Mouse (Mus musculus): Measurements from ENCODE around the gene Commd7. TPM values are rescaled to one million over a fixed set of nuclear protein-coding genes. Genes with fewer than 3 reads are reported as not detected.
"Not testable (repeated sequence)": the region's sequence is repeated elsewhere in the genome, so short reads cannot be mapped to it uniquely, and the experiment has no call there.

The Commd7 gene
- total RNA-seq (2014; rRNA removed) = 24.7 and 27.9 TPM in 2 replicates
- polyA plus RNA-seq (2015; fragmentation: Nextera tagmentation; extraction: Ambion mirVana) = 103 TPM in 2 replicates

- TF ChIP-seq CTCF (IDR thresholded peaks at IDR 0.05) = no peak
- peak; percentile 81 for ATAC-seq (ENCODE audit: low FRiP score)
- DNase-seq (ENCODE audit: low spot score) = peak; percentile 84
- Histone ChIP-seq H3K9me3 (ENCODE audit: low read length) (no peaks in the 10 kb centered on the region), H3K4me3 (ENCODE audit: low read depth, low read length) (peak within 1 kb of the TSS; percentile 86), H3K4me1 (ENCODE audit: insufficient read depth, low read length) (peaks cover 4% of the 10 kb centered on the region; the same call in 1 of the 2 replicates), H3K4me2 (ENCODE audit: low read depth, low read length, poor library complexity, severe bottlenecking) (peak within 1 kb of the TSS; percentile 64), H3K9ac (replicated peaks; ENCODE audit: low read length, poor library complexity, severe bottlenecking) (peak within 1 kb of the TSS; percentile 87), H3K27me3 (ENCODE audit: insufficient read depth, low read length) (no peaks in the 10 kb centered on the region), H3K27ac (ENCODE audit: low read depth, low read length) (peak within 1 kb of the TSS; percentile 91), H3K36me3 (ENCODE audit: insufficient read depth, low read length) (peaks cover 12% of the 10 kb centered on the region)
- WGBS = 5% methylated on average over 53 of the region's 53 CpGs
These were observed at the start of gene Commd7 for GRCm38 (mm10) chr2:153631976-153632870. TSS of gene Commd7 (minus strand) at chr2:153632781.

- TF ChIP-seq CTCF (IDR thresholded peaks at IDR 0.05) = no peak
- no peak overlapping the region for H3K4me2 ChIP-seq (ENCODE audit: low read depth, low read length, poor library complexity, severe bottlenecking)
- ATAC-seq (ENCODE audit: low FRiP score) (no peak), DNase-seq (ENCODE audit: low spot score) (no peak)
- WGBS = 83% methylated on average over 1 of the region's 1 CpGs
- H3K27me3 ChIP-seq (ENCODE audit: insufficient read depth, low read length) = no peaks in the 10 kb centered on the region
- no peaks in the 10 kb centered on the region for H3K9me3 ChIP-seq (ENCODE audit: low read length)
- H3K36me3 ChIP-seq (ENCODE audit: insufficient read depth, low read length) = no peaks in the 10 kb centered on the region; the same call in 1 of the 2 replicates
- no peak overlapping the region for H3K27ac ChIP-seq (ENCODE audit: low read depth, low read length)
- no peak overlapping the region for H3K4me3 ChIP-seq (ENCODE audit: low read depth, low read length)
- no peaks in the 10 kb centered on the region for H3K4me1 ChIP-seq (ENCODE audit: insufficient read depth, low read length)
- H3K9ac ChIP-seq (replicated peaks; ENCODE audit: low read length, poor library complexity, severe bottlenecking) = no peak overlapping the region
These were observed 47.4 kb upstream of the Commd7 start for GRCm38 (mm10) chr2:153679959-153680358.

- Histone ChIP-seq H3K27me3 (ENCODE audit: insufficient read depth, low read length) (no peaks in the 10 kb centered on the region), H3K4me1 (ENCODE audit: insufficient read depth, low read length) (no peaks in the 10 kb centered on the region), H3K36me3 (ENCODE audit: insufficient read depth, low read length) (no peaks in the 10 kb centered on the region; the same call in 1 of the 2 replicates), H3K4me2 (ENCODE audit: low read depth, low read length, poor library complexity, severe bottlenecking) (no peak overlapping the region), H3K9ac (replicated peaks; ENCODE audit: low read length, poor library complexity, severe bottlenecking) (no peak overlapping the region), H3K4me3 (ENCODE audit: low read depth, low read length) (no peak overlapping the region), H3K27ac (ENCODE audit: low read depth, low read length) (no peak overlapping the region), H3K9me3 (ENCODE audit: low read length) (no peaks in the 10 kb centered on the region)
- no peak for ATAC-seq (ENCODE audit: low FRiP score)
- DNase-seq (ENCODE audit: low spot score) = no peak
- TF ChIP-seq CTCF (IDR thresholded peaks at IDR 0.05) = no peak
- WGBS = 86% methylated on average over 7 of the region's 7 CpGs
These were observed 45.0 kb upstream of the Commd7 start for GRCm38 (mm10) chr2:153677550-153677949.

- no peak overlapping the region for H3K4me3 ChIP-seq (ENCODE audit: low read depth, low read length)
- WGBS = 92% methylated on average over 6 of the region's 6 CpGs
- H3K27ac ChIP-seq (ENCODE audit: low read depth, low read length) = no peak overlapping the region
- no peaks in the 10 kb centered on the region for H3K9me3 ChIP-seq (ENCODE audit: low read length)
- H3K9ac ChIP-seq (replicated peaks; ENCODE audit: low read length, poor library complexity, severe bottlenecking) = no peak overlapping the region
- DNase-seq (ENCODE audit: low spot score) (no peak), ATAC-seq (ENCODE audit: low FRiP score) (no peak)
- H3K4me2 ChIP-seq (ENCODE audit: low read depth, low read length, poor library complexity, severe bottlenecking) = no peak overlapping the region
- H3K4me1 ChIP-seq (ENCODE audit: insufficient read depth, low read length) = no peaks in the 10 kb centered on the region
- H3K27me3 ChIP-seq (ENCODE audit: insufficient read depth, low read length) = no peaks in the 10 kb centered on the region
- H3K36me3 ChIP-seq (ENCODE audit: insufficient read depth, low read length) = no peaks in the 10 kb centered on the region; the same call in 1 of the 2 replicates
- TF ChIP-seq CTCF (IDR thresholded peaks at IDR 0.05) = no peak
These were observed 44.4 kb upstream of the Commd7 start for GRCm38 (mm10) chr2:153676944-153677343.

- not testable (repeated sequence) for H3K27ac ChIP-seq (ENCODE audit: low read depth, low read length); H3K4me1 ChIP-seq (ENCODE audit: insufficient read depth, low read length); DNase-seq (ENCODE audit: low spot score); H3K9me3 ChIP-seq (ENCODE audit: low read length); H3K36me3 ChIP-seq (ENCODE audit: insufficient read depth, low read length); H3K4me2 ChIP-seq (ENCODE audit: low read depth, low read length, poor library complexity, severe bottlenecking); H3K4me3 ChIP-seq (ENCODE audit: low read depth, low read length); ATAC-seq (ENCODE audit: low FRiP score); H3K9ac ChIP-seq (replicated peaks; ENCODE audit: low read length, poor library complexity, severe bottlenecking); H3K27me3 ChIP-seq (ENCODE audit: insufficient read depth, low read length)
- WGBS = 88% methylated on average over 1 of the region's 1 CpGs
These were observed 42.8 kb upstream of the Commd7 start for GRCm38 (mm10) chr2:153675364-153675763.

GRCm38 (mm10) chr2:153672619-153673018 is 40.0 kb upstream of the Commd7 start:
- no peak overlapping the region for H3K9ac ChIP-seq (replicated peaks; ENCODE audit: low read length, poor library complexity, severe bottlenecking)
- H3K27ac ChIP-seq (ENCODE audit: low read depth, low read length) = no peak overlapping the region
- no peak overlapping the region for H3K4me3 ChIP-seq (ENCODE audit: low read depth, low read length)
- TF ChIP-seq CTCF (IDR thresholded peaks at IDR 0.05) = peak; percentile 38
- 99% methylated on average over 2 of the region's 2 CpGs for WGBS
- DNase-seq (ENCODE audit: low spot score) (no peak), ATAC-seq (ENCODE audit: low FRiP score) (no peak)
- H3K27me3 ChIP-seq (ENCODE audit: insufficient read depth, low read length) = no peaks in the 10 kb centered on the region
- H3K9me3 ChIP-seq (ENCODE audit: low read length) = no peaks in the 10 kb centered on the region
- H3K4me1 ChIP-seq (ENCODE audit: insufficient read depth, low read length) = no peaks in the 10 kb centered on the region
- H3K4me2 ChIP-seq (ENCODE audit: low read depth, low read length, poor library complexity, severe bottlenecking) = no peak overlapping the region
- H3K36me3 ChIP-seq (ENCODE audit: insufficient read depth, low read length) = no peaks in the 10 kb centered on the region; the same call in 1 of the 2 replicates
